Mouse (Mus musculus) cerebellum, adult (tissue): ENCODE results near the gene Olfr1090.

Experiments used
- ATAC-seq: cut with Nextera tagmentation; 2 replicates; pipeline ENCODE4 v1.9.2; 2017; ENCODE audit warnings: mild to moderate bottlenecking, moderate library complexity, mixed read lengths; ENCODE audit not compliant: insufficient number of reproducible peaks, low FRiP score, low TSS enrichment

The Olfr1090 gene

GRCm38 (mm10) chr2:86758893-86759292 lies at the start of gene Olfr1090:
Gene Olfr1090, minus strand, starts transcription at chr2:86758993.
- no peak for ATAC-seq

DNA sequence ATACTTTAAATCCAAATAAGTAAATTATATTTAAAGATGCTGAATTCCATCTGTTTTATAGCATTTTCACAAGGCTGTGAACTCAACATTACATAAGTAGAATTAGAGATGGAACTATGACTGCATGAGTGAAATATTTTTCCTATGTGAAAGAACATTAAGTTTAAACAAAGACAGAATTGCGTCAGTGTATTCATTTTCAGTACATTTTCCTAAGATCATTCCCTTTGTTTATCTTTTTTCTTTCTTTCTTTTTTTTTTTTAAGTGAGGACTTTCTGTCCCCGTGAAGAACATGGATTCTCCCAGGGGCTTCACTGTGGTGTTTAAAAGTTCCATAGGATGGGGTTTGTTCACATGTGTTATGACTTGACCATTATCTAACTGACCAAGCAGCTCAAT lies 23.4 kb upstream of the Olfr1090 start, which contains the start of gene Olfr1093:
Gene Olfr1093 (plus strand): TSS at position 301 of the 400 bp plus-strand sequence.
- ATAC-seq, result no peak

GRCm38 (mm10) chr2:86761050-86761449 lies 2.3 kb upstream of the Olfr1090 start:
- ATAC-seq, result no peak

GRCm38 (mm10) chr2:86733601-86734000 lies 25.2 kb downstream of the Olfr1090 start, which contains the start of gene Olfr1089:
Gene Olfr1089, minus strand, starts transcription at chr2:86733701.
- ATAC-seq, result no peak
